8 mouse cellular contexts compared by ENCODE assay signal in the genomic region with DNA sequence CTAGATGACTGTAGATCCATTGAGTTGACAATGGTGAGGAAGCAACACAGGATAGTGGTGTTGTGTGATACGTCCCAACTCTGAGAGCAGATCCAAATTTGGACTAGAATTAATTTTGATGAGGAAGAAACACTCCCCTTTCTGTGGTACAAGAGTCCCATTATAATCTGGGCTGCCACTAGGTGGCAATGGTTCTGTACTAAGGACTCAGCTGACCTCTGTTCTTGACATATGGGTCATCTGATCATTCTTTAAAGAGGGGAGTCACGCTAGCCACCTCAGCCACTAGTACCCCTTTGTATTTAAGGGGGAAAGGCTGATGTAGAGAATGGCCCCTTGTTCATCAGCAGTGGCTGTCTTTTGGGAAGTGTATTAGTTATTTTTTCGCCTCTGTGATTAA. TPM values are rescaled to one million over a fixed set of nuclear protein-coding genes. Genes with fewer than 3 reads are reported as not detected.
DNase-seq lines count a peak whose midpoint lies in the region; ATAC-seq lines count a peak whose summit lies in the region.

No protein-coding gene starts in this region.

- ATAC-seq in inflammation-experienced regulatory T-cells, adult 6 months, result peak; percentile 48

- DNase-seq in heart, adult 18-20 months, result peak; percentile 54 to 64
- no peak for DNase-seq in heart, postnatal 25 days (ENCODE audit: low spot score)
- DNase-seq in B cell, adult 2 months, result peak; percentile 69
- DNase-seq in brain, adult 2 months (ENCODE audit: low read depth, low spot score), result peak; percentile 23
- DNase-seq in monocyte, adult 2 months (ENCODE audit: low read depth in 1 of 2, low spot score in 2 of 2), result peak; percentile 6 to 8
- DNase-seq in right cerebral cortex, postnatal 36 days (ENCODE audit: low spot score in 2 of 2), result no peak
- DNase-seq in left cerebral cortex, adult 9 months (ENCODE audit: low spot score in 2 of 2), result no peak

- intact Hi-C loops in heart, postnatal 25 days (cut with DNase I), result loop anchor here (5.0 kb wide), 1 partner anchor 349 kb away; no protein-coding TSS in a partner anchor

RNA-seq across cellular contexts. Expression of gene Cmah, which starts 10.7 kb away (rescaled TPM):
- 1 to 10 TPM; 2.5 to 5.0 TPM for total RNA-seq in heart, adult 18-20 months (2021)
- total RNA-seq in heart, postnatal 25 days (2021), result 1 to 10 TPM; 2.9 to 4.9 TPM
- polyA plus RNA-seq in inflammation-experienced regulatory T-cells, adult 6 months (2017; shearing (Covaris generic)), result 10 to 100 TPM; 40.0 to 52.4 (median 42.9) TPM

RNA-seq across cellular contexts. Expression of gene Carmil1, which starts 57.3 kb away (rescaled TPM):
- total RNA-seq in heart, adult 18-20 months (2021), result 1 to 10 TPM; 6.6 to 9.7 TPM
- 10 to 100 TPM in 1 of 2 experiments, 1 to 10 TPM in 1; 9.1 to 10.6 TPM for total RNA-seq in heart, postnatal 25 days (2021)
- polyA plus RNA-seq in inflammation-experienced regulatory T-cells, adult 6 months (2017; shearing (Covaris generic)), result 1 to 10 TPM in 2 of 3 experiments, under 1 TPM in 1; 0.24 to 2.4 (median 1.4) TPM

Comparison
In these comparisons a context has a peak if more than half of its experiments do, and no peak if none do; other contexts are left out.
1. DNase-seq: peak in heart, adult 18-20 months (2 of 2), B cell, adult 2 months (2 of 2), brain, adult 2 months (single experiment) and monocyte, adult 2 months (2 of 2); none in heart, postnatal 25 days (single experiment), right cerebral cortex, postnatal 36 days (0 of 2) and left cerebral cortex, adult 9 months (0 of 2).